Mouse (Mus musculus) heart, embryonic 14.5 days (tissue): ENCODE measurements around the gene Slc17a4. TPM values are rescaled to one million over a fixed set of nuclear protein-coding genes. Genes with fewer than 3 reads are reported as not detected.

Source experiments
- ATAC-seq: fragments of 200-750 bp; cut with Nextera tagmentation; 2 replicates; pipeline ENCODE4 v1.8.0; 2017; ENCODE audit warnings: low read depth, moderate TSS enrichment; ENCODE audit not compliant: insufficient number of reproducible peaks, insufficient read depth, low FRiP score
- H3K27ac ChIP-seq, 2 experiments: fragments of 200-500 bp in 1 of 2; fragments of 300-500 bp in 1 of 2; sonication (generic) in 1 of 2; replicated peaks in 1 of 2; 2 replicates each; pipeline ENCODE4 v1.5.1; 2012 to 2014; ENCODE audit warnings: low read depth in 2 of 2, low read length in 2 of 2, control low read depth in 1 of 2, mild to moderate bottlenecking in 1 of 2, mixed read lengths in 1 of 2; ENCODE audit not compliant: control insufficient read depth in 1 of 2, insufficient read depth in 1 of 2
- H3K27me3 ChIP-seq: fragments of 300-500 bp; sonication (generic); 2 replicates; pipeline ENCODE4 v1.6.1; 2014; ENCODE audit warnings: mild to moderate bottlenecking, low read length, control low read depth; ENCODE audit not compliant: control insufficient read depth, insufficient read depth
- H3K36me3 ChIP-seq: fragments of 300-500 bp; sonication (generic); 2 replicates; pipeline ENCODE4 v1.6.1; 2014; ENCODE audit warnings: mild to moderate bottlenecking, control low read depth, low read length, mixed read lengths; ENCODE audit not compliant: control insufficient read depth, insufficient read depth
- H3K4me1 ChIP-seq, 2 experiments: fragments of 200-500 bp in 1 of 2; fragments of 300-500 bp in 1 of 2; sonication (generic) in 1 of 2; 2 replicates each; pipeline ENCODE4 v1.6.1; 2012 to 2014; ENCODE audit warnings: low read length in 2 of 2, control low read depth in 1 of 2, mixed read lengths in 1 of 2; ENCODE audit not compliant: control insufficient read depth in 2 of 2, insufficient read depth in 2 of 2
- H3K4me2 ChIP-seq: fragments of 300-500 bp; sonication (generic); 2 replicates; pipeline ENCODE4 v1.6.1; 2014; ENCODE audit warnings: mild to moderate bottlenecking, low read length
- H3K4me3 ChIP-seq, 2 experiments: fragments of 200-500 bp in 1 of 2; fragments of 300-500 bp in 1 of 2; sonication (generic) in 1 of 2; 2 replicates each; pipeline ENCODE4 v1.5.1; 2012 to 2014; ENCODE audit warnings: low read length in 2 of 2, mild to moderate bottlenecking in 2 of 2, control low read depth in 1 of 2, low read depth in 1 of 2, moderate library complexity in 1 of 2; ENCODE audit not compliant: control insufficient read depth in 1 of 2, insufficient read depth in 1 of 2
- H3K9ac ChIP-seq: fragments of 300-500 bp; sonication (generic); 2 replicates; pipeline ENCODE4 v1.6.1; 2014; ENCODE audit warnings: mild to moderate bottlenecking, low read length
- H3K9me3 ChIP-seq: fragments of 300-500 bp; sonication (generic); 2 replicates; pipeline ENCODE4 v1.6.1; 2016; ENCODE audit warnings: low read length, control low read depth; ENCODE audit not compliant: control insufficient read depth
- WGBS: fragments of 180-500 bp; shearing (Covaris S2); extraction: QIAGEN DNeasy Blood & Tissue Kit; methylation state at CpG from one replicate; pipeline ENCODE4 v1.1.7; 2014; 5-methylcytosine and 5-hydroxymethylcytosine counted together
- polyA plus RNA-seq: library from polyadenylated mRNA; unstranded; fragments of >200 nt; fragmentation: Nextera tagmentation; extraction: Ambion mirVana; gene quantifications from 2 replicates; pipeline ENCODE4 v1.2.1, GENCODE M21; 2014

The Slc17a4 gene
- polyA plus RNA-seq, 1 experiment from 2014 or later: not detected

GRCm38 (mm10) chr13:23868790-23869533 lies 45.8 kb downstream of the Slc17a4 start:
- peaks cover 3 to 5% of the 10 kb centered on the region in 2 experiments; a peak in 2 of 4 replicates for H3K4me1 ChIP-seq
- ATAC-seq: no peak
- no peak overlapping the region for H3K27ac ChIP-seq
- H3K9me3 ChIP-seq: no peaks in the 10 kb centered on the region
- no peaks in the 10 kb centered on the region for H3K36me3 ChIP-seq
- no peak overlapping the region for H3K4me2 ChIP-seq
- H3K4me3 ChIP-seq: no peak overlapping the region
- WGBS: 77% methylated on average over 8 of the region's 8 CpGs
- no peaks in the 10 kb centered on the region for H3K27me3 ChIP-seq
- no peak overlapping the region for H3K9ac ChIP-seq

- WGBS: 71% methylated on average over 7 of the region's 7 CpGs
Measured at GRCm38 (mm10) chr13:23867405-23867804, 47.4 kb downstream of the Slc17a4 start, which contains the start of gene Slc17a1. Gene Slc17a1, plus strand, starts transcription at chr13:23867750.

GRCm38 (mm10) chr13:23867000-23867399 lies 47.8 kb downstream of the Slc17a4 start:
- no peak overlapping the region for H3K9ac ChIP-seq
- H3K4me3 ChIP-seq: no peak overlapping the region
- H3K27ac ChIP-seq: no peak overlapping the region
- no peak overlapping the region for H3K4me2 ChIP-seq
- H3K9me3 ChIP-seq: no peaks in the 10 kb centered on the region
- peaks cover 3 to 5% of the 10 kb centered on the region in 2 experiments; a peak in 2 of 4 replicates for H3K4me1 ChIP-seq
- no peaks in the 10 kb centered on the region for H3K36me3 ChIP-seq
- ATAC-seq: no peak
- 78% methylated on average over 6 of the region's 6 CpGs for WGBS
- no peaks in the 10 kb centered on the region for H3K27me3 ChIP-seq

More at GRCm38 (mm10) chr13:23867405-23867804, 47.4 kb downstream of the Slc17a4 start, which contains the start of gene Slc17a1:
- no peak within 1 kb of the TSS for H3K4me3 ChIP-seq
- H3K27me3 ChIP-seq: no peaks in the 10 kb centered on the region
- H3K4me1 ChIP-seq: peaks cover 3 to 5% of the 10 kb centered on the region in 2 experiments; a peak in 2 of 4 replicates
- H3K27ac ChIP-seq: no peak within 1 kb of the TSS
- no peak within 1 kb of the TSS for H3K9ac ChIP-seq
- no peaks in the 10 kb centered on the region for H3K9me3 ChIP-seq
- ATAC-seq: no peak
- no peaks in the 10 kb centered on the region for H3K36me3 ChIP-seq
- no peak within 1 kb of the TSS for H3K4me2 ChIP-seq

- WGBS: 66% methylated on average over 9 of the region's 9 CpGs
- H3K27ac ChIP-seq: no peak overlapping the region
- H3K9ac ChIP-seq: no peak overlapping the region
- ATAC-seq: no peak
- no peaks in the 10 kb centered on the region for H3K9me3 ChIP-seq
- no peak overlapping the region for H3K4me3 ChIP-seq
- H3K4me1 ChIP-seq: peaks cover 3 to 5% of the 10 kb centered on the region in 2 experiments; a peak in 2 of 4 replicates
- H3K4me2 ChIP-seq: no peak overlapping the region
- H3K27me3 ChIP-seq: no peaks in the 10 kb centered on the region
- no peaks in the 10 kb centered on the region for H3K36me3 ChIP-seq
Measured at GRCm38 (mm10) chr13:23866086-23866710, 48.6 kb downstream of the Slc17a4 start.

GRCm38 (mm10) chr13:23864711-23865110 lies 50.1 kb downstream of the Slc17a4 start:
- no peak overlapping the region for H3K9ac ChIP-seq
- no peak overlapping the region for H3K4me3 ChIP-seq
- no peak for ATAC-seq
- no peak overlapping the region for H3K27ac ChIP-seq
- H3K27me3 ChIP-seq: no peaks in the 10 kb centered on the region
- WGBS: 55% methylated on average over 9 of the region's 9 CpGs
- no peaks in the 10 kb centered on the region for H3K36me3 ChIP-seq
- no peak overlapping the region for H3K4me2 ChIP-seq
- no peaks in the 10 kb centered on the region for H3K9me3 ChIP-seq
- H3K4me1 ChIP-seq: peaks cover 3 to 5% of the 10 kb centered on the region in 2 experiments; a peak in 2 of 4 replicates

- no peak for ATAC-seq
- Histone ChIP-seq H3K4me1 (peaks cover 3 to 5% of the 10 kb centered on the region in 2 experiments; a peak in 2 of 4 replicates), H3K9ac (no peak overlapping the region), H3K4me2 (no peak overlapping the region), H3K27me3 (0 out of 2 replicates have a peak, but pooled peaks cover 3% of the 10 kb centered on the region), H3K4me3 (no peak overlapping the region), H3K36me3 (no peaks in the 10 kb centered on the region), H3K9me3 (no peaks in the 10 kb centered on the region), H3K27ac (no peak overlapping the region)
Measured at GRCm38 (mm10) chr13:23861815-23862214, 53.0 kb downstream of the Slc17a4 start.

- 61% methylated on average over 3 of the region's 3 CpGs for WGBS
- 0 out of 2 replicates have a peak, but pooled peaks cover 3% of the 10 kb centered on the region for H3K27me3 ChIP-seq
- no peak for ATAC-seq
Measured at GRCm38 (mm10) chr13:23856401-23856800, 58.4 kb downstream of the Slc17a4 start.

More at GRCm38 (mm10) chr13:23856401-23856800, 58.4 kb downstream of the Slc17a4 start:
- Histone ChIP-seq H3K27ac (no peak overlapping the region), H3K4me3 (no peak overlapping the region), H3K4me1 (no peaks in the 10 kb centered on the region), H3K36me3 (no peaks in the 10 kb centered on the region), H3K9ac (no peak overlapping the region), H3K9me3 (no peaks in the 10 kb centered on the region), H3K4me2 (no peak overlapping the region)
